Mouse (Mus musculus) midbrain, embryonic 10.5 days (tissue): ENCODE data around the gene Atxn1. TPM values are rescaled to one million over a fixed set of nuclear protein-coding genes. Genes with fewer than 3 reads are reported as not detected.

Experiments used
- DNase-seq: peaks from one replicate; pipeline ENCODE4 v3.0.0-alpha.2; 2017; ENCODE audit warnings: low spot score
- H3K27ac ChIP-seq: fragments of 300-500 bp; sonication (generic); replicated peaks from 2 replicates; pipeline ENCODE4 v1.5.1; 2016; ENCODE audit warnings: mild to moderate bottlenecking
- H3K27me3 ChIP-seq: fragments of 300-500 bp; sonication (generic); 2 replicates; pipeline ENCODE4 v1.6.1; 2016; ENCODE audit warnings: low read depth, mild to moderate bottlenecking; ENCODE audit not compliant: poor library complexity, severe bottlenecking
- H3K36me3 ChIP-seq: fragments of 300-500 bp; sonication (generic); 2 replicates; pipeline ENCODE4 v1.6.1; 2016; ENCODE audit warnings: mild to moderate bottlenecking, moderate library complexity
- H3K4me1 ChIP-seq: fragments of 300-500 bp; sonication (generic); 2 replicates; pipeline ENCODE4 v1.6.1; 2016
- H3K4me3 ChIP-seq: fragments of 300-500 bp; sonication (generic); 2 replicates; pipeline ENCODE4 v1.5.1; 2016; ENCODE audit warnings: mild to moderate bottlenecking, moderate library complexity
- H3K9me3 ChIP-seq: fragments of 300-500 bp; sonication (generic); replicated peaks from 2 replicates; pipeline ENCODE4 v1.6.1; 2016; ENCODE audit warnings: mild to moderate bottlenecking
- WGBS: fragments of 180-500 bp; shearing (Covaris S2); methylation state at CpG from one replicate; pipeline ENCODE4 v1.1.7; 2016; 5-methylcytosine and 5-hydroxymethylcytosine counted together
- polyA plus RNA-seq: library from polyadenylated mRNA; unstranded; fragments of >200 nt; fragmentation: Nextera tagmentation; extraction: Ambion mirVana; gene quantifications from 2 replicates; pipeline ENCODE4 v1.2.1, GENCODE M21; 2016

The Atxn1 gene
- polyA plus RNA-seq, 1 experiment from 2014 or later, result 1.3 TPM

DNA sequence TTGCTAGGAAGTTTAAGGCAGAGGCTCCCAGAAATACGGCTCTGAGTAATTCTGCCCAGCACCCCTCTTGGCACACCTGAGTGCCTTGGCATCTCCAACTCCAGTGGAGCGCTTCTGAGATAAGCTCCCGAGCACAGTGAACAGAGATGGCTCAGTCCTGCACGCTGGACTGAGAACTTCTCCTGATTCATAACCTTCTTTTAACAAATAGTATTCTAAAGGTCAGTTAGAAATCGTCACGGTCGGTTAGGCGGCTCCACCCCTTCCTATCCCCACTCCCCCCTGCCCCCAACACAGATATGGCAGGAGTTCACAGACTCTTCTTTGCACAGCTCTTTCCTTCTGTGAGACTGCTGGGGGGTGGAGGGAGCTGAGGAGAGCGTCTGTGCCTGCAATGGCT lies 272.4 kb downstream of the Atxn1 start:
- no peak overlapping the region for H3K27ac ChIP-seq
- no peak for DNase-seq

DNA sequence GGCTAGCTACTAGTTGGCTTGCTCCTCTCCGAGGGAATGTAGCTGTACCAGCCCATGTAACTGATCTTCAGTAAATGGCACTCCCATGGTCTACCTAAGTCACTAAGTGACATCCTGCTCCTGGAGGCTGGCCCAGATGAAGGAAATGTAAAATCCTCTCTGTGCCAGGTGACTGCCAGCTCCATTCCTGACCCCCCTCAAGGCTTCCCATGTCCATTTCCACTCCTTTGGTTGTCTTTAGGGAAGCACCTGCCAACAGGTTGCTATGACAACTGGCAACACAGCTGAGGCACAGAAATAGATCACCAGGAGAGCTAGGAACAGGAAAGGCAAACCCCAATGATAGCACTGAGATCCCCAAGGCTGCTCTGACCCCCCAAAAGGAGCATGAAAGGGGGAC lies 274.4 kb downstream of the Atxn1 start:
- no peaks in the 10 kb centered on the region for H3K9me3 ChIP-seq
- H3K4me3 ChIP-seq, result no peak overlapping the region
- no peaks in the 10 kb centered on the region for H3K36me3 ChIP-seq
- peaks cover 10% of the 10 kb centered on the region for H3K4me1 ChIP-seq
- 85% methylated on average over 1 of the region's 1 CpGs for WGBS
- no peak overlapping the region for H3K27ac ChIP-seq
- DNase-seq, result no peak
- no peaks in the 10 kb centered on the region for H3K27me3 ChIP-seq

More for the DNA sequence above, 272.4 kb downstream of the Atxn1 start:
- 71% methylated on average over 9 of the region's 9 CpGs for WGBS
- H3K9me3 ChIP-seq, result peaks cover 5% of the 10 kb centered on the region; the same call in 1 of the 2 replicates
- H3K4me3 ChIP-seq, result no peak overlapping the region
- H3K36me3 ChIP-seq, result no peaks in the 10 kb centered on the region
- H3K27me3 ChIP-seq, result no peaks in the 10 kb centered on the region
- H3K4me1 ChIP-seq, result peaks cover 10% of the 10 kb centered on the region

DNA sequence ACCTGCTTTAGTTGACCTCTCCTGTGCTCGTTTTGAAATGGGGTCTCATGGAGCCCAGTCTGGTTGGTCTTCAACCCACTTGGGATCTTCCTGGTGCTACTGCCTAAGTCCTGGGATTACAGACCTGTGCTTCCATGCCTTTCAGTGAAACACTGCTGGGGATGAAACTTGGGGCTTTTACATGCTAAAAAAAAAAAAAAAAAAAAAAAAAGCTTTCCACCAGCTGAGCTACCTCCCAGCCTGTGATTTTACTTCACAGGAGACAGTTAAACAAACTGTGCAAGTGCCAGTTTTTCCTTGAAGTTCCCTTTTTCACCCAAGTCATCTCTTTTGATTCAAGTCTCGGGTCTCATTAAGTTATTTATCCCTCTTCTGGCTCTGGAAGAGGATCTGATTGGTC lies 275.9 kb downstream of the Atxn1 start:
- no peaks in the 10 kb centered on the region for H3K9me3 ChIP-seq
- H3K4me3 ChIP-seq, result no peak overlapping the region
- 64% methylated on average over 2 of the region's 2 CpGs for WGBS
- no peaks in the 10 kb centered on the region for H3K36me3 ChIP-seq
- DNase-seq, result no peak
- no peak overlapping the region for H3K27ac ChIP-seq
- no peaks in the 10 kb centered on the region for H3K27me3 ChIP-seq
- peaks cover 10% of the 10 kb centered on the region for H3K4me1 ChIP-seq

DNA sequence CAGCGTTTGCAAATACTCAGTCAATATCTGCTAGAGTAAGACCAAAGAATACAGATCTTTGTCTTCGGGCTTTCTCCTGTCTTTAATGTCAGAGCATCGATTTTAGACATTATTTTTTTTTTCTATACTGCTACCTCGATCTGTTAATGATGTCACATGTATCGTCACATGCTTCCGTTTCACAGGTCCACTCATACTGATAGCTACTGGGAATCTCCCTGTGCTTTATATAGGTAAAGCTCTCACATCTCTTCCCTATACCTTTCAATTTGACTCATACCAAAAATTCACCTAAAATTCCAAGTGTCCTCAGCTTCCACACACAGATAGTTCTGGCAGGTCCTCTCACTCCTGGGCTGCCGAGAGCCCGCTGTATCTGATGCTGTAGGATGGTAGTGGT lies 277.2 kb downstream of the Atxn1 start:
- Histone ChIP-seq H3K4me3 (no peak overlapping the region), H3K9me3 (no peaks in the 10 kb centered on the region), H3K4me1 (peaks cover 7% of the 10 kb centered on the region), H3K36me3 (no peaks in the 10 kb centered on the region), H3K27ac (no peak overlapping the region), H3K27me3 (no peaks in the 10 kb centered on the region)
- 91% methylated on average over 8 of the region's 8 CpGs for WGBS
- DNase-seq, result no peak

DNA sequence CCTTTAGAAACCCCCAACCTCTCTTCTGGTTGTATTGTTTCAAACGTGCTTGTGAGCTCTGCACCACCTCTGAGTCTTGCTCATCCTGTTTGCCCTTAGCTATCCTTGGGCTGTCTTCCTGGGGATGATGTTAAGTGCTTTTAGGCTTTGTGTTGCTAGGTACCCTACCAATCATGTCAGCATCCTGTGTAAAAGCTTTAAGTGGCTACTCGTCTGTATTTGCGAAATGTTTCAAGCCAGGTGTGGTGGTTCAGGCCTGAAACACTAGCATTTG lies 278.6 kb downstream of the Atxn1 start:
- WGBS, result 63% methylated on average over 3 of the region's 3 CpGs
- DNase-seq, result no peak

DNA sequence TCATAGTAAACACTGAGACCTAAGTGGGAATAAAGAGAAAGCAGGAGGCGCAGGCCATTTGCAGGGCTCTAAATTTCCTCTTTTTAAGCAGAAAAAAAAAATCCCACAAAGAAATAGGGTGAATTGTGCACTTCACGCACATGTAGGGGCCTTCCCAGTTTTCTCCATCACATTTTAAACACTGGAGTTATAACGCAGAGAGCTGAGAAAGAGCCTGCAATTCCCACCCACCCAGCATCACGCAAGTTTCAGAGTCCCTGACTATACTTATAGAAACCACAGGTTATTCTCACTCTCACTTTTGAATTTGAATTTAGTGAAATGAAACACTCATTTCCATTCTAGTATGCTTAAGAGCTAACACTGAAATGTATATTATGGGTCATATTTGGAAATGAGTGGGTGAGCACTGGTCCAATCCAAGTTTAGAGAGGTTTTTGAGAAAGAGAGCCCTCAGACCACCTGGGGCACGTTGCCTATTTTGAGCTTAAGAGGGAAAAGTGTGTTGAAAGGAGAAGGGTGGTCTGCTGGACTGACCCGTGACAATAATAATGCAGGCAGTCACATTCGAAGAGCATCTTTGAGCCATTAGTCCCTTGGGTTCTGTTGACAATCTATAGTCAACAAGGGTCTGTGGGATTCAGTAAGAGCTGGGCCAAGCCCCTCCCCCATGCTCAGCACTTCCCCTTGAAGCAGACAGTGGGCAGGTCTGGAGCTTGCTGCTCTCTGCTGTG lies 279.1 kb downstream of the Atxn1 start:
- H3K4me1 ChIP-seq, result 0 out of 2 replicates have a peak, but pooled peaks cover 3% of the 10 kb centered on the region

More for the DNA sequence above, 278.6 kb downstream of the Atxn1 start:
- H3K4me1 ChIP-seq, result 0 out of 2 replicates have a peak, but pooled peaks cover 3% of the 10 kb centered on the region
- no peaks in the 10 kb centered on the region for H3K9me3 ChIP-seq
- no peak overlapping the region for H3K27ac ChIP-seq
- no peak overlapping the region for H3K4me3 ChIP-seq
- H3K36me3 ChIP-seq, result no peaks in the 10 kb centered on the region
- no peaks in the 10 kb centered on the region for H3K27me3 ChIP-seq

DNA sequence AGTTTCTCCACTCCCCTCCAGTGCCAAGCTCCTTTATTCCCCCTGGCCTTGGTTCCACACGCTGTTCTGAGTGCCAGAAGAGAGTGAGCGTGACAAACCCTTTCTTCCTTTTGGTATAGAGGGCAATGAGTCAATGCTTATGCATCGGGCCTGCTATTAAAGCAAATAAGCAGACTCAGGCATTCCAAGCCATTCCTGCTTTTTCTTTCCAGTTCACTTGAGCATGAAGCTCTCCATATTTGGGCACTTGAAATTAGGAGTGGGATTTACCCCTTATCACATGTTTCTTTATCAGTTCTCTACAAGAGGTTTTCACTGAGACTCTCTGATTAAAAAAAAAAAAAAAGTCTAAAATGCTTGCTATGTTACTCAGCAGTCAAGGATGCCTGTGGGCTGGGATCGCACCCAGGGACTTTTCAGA lies 279.9 kb downstream of the Atxn1 start:
- Histone ChIP-seq H3K4me3 (no peak overlapping the region), H3K27ac (no peak overlapping the region), H3K27me3 (no peaks in the 10 kb centered on the region), H3K36me3 (no peaks in the 10 kb centered on the region), H3K9me3 (no peaks in the 10 kb centered on the region), H3K4me1 (no peaks in the 10 kb centered on the region)
- 70% methylated on average over 4 of the region's 4 CpGs for WGBS
- DNase-seq, result no peak

More for the DNA sequence above, 279.1 kb downstream of the Atxn1 start:
- no peaks in the 10 kb centered on the region for H3K9me3 ChIP-seq
- WGBS, result 86% methylated on average over 7 of the region's 7 CpGs
- no peaks in the 10 kb centered on the region for H3K36me3 ChIP-seq
- DNase-seq, result no peak
- no peak overlapping the region for H3K27ac ChIP-seq
- no peak overlapping the region for H3K4me3 ChIP-seq
- no peaks in the 10 kb centered on the region for H3K27me3 ChIP-seq

DNA sequence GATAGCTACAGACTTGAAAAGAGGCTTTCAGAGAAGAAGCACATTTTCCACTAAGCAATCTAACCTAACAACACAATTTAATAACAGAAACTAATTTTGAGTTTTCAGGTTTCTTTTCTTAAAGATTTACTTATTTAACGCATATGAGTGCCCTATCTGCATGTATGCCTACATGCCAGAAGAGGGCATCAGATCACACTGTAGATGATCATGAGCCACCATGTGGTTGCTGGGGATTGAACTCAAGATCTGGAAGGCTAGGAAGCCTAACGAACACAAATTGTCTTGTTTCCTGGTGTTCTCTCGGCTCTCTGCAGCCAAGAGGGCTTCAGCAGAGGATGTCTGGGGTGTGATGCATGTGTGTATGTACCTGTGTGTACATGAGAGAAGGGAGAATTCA lies 280.8 kb downstream of the Atxn1 start:
- Histone ChIP-seq H3K36me3 (no peaks in the 10 kb centered on the region), H3K4me1 (no peaks in the 10 kb centered on the region), H3K27ac (no peak overlapping the region), H3K9me3 (no peaks in the 10 kb centered on the region), H3K27me3 (no peaks in the 10 kb centered on the region), H3K4me3 (no peak overlapping the region)
- 81% methylated on average over 3 of the region's 3 CpGs for WGBS
- DNase-seq, result no peak

DNA sequence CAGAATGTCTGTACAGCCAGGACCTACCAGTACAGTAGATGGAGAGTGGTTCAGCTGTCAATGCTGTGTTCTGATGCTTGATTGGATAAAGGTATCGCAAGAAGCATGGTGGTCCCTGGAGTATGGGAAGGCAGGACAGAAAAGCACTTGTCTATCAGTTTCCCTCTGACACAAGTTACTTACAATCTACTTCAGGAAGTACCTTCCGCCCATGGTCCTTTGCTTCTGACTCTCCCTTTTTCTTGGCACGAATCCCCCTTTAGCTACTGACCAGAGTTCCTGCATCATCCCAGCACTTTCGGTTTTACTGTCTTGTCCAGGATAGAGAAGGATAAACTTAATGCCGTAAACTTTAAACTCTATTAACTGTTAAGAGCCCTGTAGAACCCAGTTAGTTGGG lies 283.6 kb downstream of the Atxn1 start:
- DNase-seq, result no peak
- 92% methylated on average over 5 of the region's 5 CpGs for WGBS
- Histone ChIP-seq H3K4me1 (no peaks in the 10 kb centered on the region), H3K4me3 (no peak overlapping the region), H3K27ac (no peak overlapping the region), H3K9me3 (no peaks in the 10 kb centered on the region), H3K36me3 (no peaks in the 10 kb centered on the region), H3K27me3 (no peaks in the 10 kb centered on the region)

DNA sequence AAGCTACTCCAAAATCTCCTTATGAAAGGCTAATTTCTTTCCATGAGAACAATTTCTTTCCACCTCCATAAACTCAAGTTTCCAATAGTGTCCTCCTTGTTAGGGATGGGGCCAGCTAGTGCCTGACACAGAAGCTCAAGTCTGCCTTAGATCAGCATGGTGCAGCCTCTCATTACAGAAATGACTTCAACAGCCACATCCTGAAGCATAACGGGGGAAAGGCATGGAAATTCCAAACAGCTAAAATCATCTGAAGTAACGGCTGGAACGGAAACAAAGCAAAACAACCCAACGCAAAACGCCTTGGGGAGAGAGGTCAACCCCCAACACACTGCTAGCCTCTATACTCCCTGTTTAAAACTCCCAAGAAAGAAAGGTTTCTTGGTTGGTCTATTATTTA lies 284.2 kb downstream of the Atxn1 start:
- Histone ChIP-seq H3K9me3 (no peaks in the 10 kb centered on the region), H3K27ac (no peak overlapping the region), H3K36me3 (no peaks in the 10 kb centered on the region), H3K4me3 (no peak overlapping the region), H3K4me1 (no peaks in the 10 kb centered on the region), H3K27me3 (no peaks in the 10 kb centered on the region)
- WGBS, result 81% methylated on average over 5 of the region's 5 CpGs
- no peak for DNase-seq

DNA sequence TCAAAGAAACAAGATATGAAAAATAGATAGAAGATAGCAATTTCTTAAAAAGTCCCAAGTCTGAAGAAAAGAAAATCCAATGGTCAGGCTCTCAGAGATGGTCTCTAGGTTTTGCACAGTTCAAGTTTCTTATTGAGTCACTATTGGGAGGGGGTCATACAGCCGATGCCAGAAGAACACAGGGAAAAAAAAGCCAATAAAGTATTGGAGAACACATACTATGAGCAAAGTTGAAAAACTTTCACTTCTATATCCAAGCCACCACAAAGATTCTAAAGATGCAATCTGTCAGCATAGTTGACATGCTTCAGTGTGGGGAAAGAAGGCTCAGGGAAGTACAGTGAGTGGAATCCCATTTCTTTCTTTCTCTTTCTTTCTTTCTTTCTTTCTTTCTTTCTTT lies 285.7 kb downstream of the Atxn1 start:
- WGBS, result 91% methylated on average over 1 of the region's 1 CpGs
- H3K27ac ChIP-seq, result no peak overlapping the region
- no peaks in the 10 kb centered on the region for H3K9me3 ChIP-seq
- H3K4me3 ChIP-seq, result no peak overlapping the region
- no peaks in the 10 kb centered on the region for H3K27me3 ChIP-seq
- no peaks in the 10 kb centered on the region for H3K36me3 ChIP-seq
- H3K4me1 ChIP-seq, result no peaks in the 10 kb centered on the region
- no peak for DNase-seq

DNA sequence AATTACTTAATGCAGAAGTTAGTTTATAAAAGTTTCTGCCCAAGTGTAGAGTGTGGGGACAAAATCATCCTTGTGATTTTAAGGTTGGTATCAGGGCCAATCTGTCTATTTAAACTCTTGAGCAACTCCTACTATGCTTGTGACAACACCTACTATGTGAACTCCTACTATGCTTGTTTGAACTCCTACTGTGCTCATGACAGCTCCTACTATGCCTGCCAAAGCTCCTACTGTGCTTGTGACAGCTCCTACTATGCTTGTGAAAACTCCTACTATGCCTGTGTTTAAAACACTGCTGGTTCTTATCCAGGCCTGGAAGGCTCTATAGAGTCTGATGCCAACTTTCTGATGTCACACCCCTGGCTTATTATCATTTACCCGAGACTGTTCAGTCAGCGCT lies 292.2 kb downstream of the Atxn1 start:
- DNase-seq, result no peak
- Histone ChIP-seq H3K27ac (no peak overlapping the region), H3K27me3 (no peaks in the 10 kb centered on the region), H3K36me3 (no peaks in the 10 kb centered on the region), H3K4me1 (no peaks in the 10 kb centered on the region), H3K4me3 (no peak overlapping the region), H3K9me3 (no peaks in the 10 kb centered on the region)
- 70% methylated on average over 2 of the region's 2 CpGs for WGBS

DNA sequence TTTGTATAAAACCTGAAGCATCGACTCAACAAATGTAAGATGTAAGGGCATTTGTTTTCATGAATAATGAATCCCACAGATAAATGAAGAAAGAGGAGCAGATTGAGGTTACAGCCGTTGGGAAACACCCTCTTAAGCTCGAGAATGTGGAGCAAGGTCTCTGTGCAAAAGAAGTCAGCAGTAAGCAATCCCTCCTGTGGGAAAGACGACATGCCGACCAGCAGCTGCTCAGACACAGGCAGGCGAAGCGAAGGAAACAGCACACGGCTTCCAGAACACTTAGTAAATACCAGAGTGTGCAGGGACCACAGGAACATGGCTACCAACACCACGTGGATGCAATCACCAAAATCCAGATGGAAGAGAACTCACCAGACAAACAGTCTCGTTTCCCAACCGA lies 294.8 kb downstream of the Atxn1 start:
- Histone ChIP-seq H3K9me3 (no peaks in the 10 kb centered on the region), H3K27ac (no peak overlapping the region), H3K4me3 (no peak overlapping the region), H3K4me1 (no peaks in the 10 kb centered on the region), H3K36me3 (no peaks in the 10 kb centered on the region), H3K27me3 (no peaks in the 10 kb centered on the region)
- no peak for DNase-seq
- 86% methylated on average over 11 of the region's 11 CpGs for WGBS

DNA sequence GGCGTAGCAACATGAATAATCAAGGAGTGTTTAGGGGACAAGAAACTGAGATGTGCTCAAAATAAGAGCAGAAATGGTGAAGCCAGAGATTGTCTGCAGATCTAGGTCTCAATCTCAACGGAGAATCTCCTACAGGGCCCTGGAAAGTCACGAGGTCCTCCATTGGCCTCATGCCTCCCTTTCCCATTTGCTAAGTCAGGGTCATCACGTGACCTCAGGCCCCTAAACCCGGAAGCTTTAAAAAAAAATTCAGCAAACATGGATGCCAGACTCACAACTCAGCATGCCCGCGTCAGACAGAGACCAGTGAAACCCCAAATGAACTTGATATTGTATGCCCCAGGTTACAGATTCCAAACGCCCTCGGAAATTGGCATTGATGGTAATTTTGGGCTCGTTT lies 302.0 kb downstream of the Atxn1 start:
- Histone ChIP-seq H3K36me3 (no peaks in the 10 kb centered on the region), H3K4me3 (no peak overlapping the region), H3K9me3 (no peaks in the 10 kb centered on the region), H3K27ac (no peak overlapping the region), H3K4me1 (peaks cover 3% of the 10 kb centered on the region; the same call in 1 of the 2 replicates), H3K27me3 (no peaks in the 10 kb centered on the region)
- DNase-seq, result no peak
- WGBS, result 91% methylated on average over 10 of the region's 10 CpGs
